14 mouse cellular contexts compared by ENCODE assay signal in genomic region chr4:133665118-133665517, GRCm38 (mm10). TPM values are rescaled to one million over a fixed set of nuclear protein-coding genes. Genes with fewer than 3 reads are reported as not detected.
DNase-seq lines count a peak whose midpoint lies in the region; ATAC-seq and TF ChIP-seq lines count a peak whose summit lies in the region.
"Had no signal": no experiment of that assay in that cellular context is flagged by ENCODE, and none has a peak within 500 bp of the region (broad histone marks: within the 10 kb centered on the region; RNA-seq: fewer than 3 reads in every experiment).

No protein-coding gene starts in this region.

- H3K36me3 ChIP-seq in lung, embryonic 14.5 days (ENCODE audit: insufficient read depth): peaks cover 31% of the 10 kb centered on the region; the same call in 1 of the 2 replicates
- peaks cover 15% of the 10 kb centered on the region; the same call in 1 of the 2 replicates for H3K36me3 ChIP-seq in forebrain, embryonic 14.5 days (ENCODE audit: control insufficient read depth, insufficient read depth, low read length)
- H3K36me3 ChIP-seq in intestine, embryonic 16.5 days (ENCODE audit: control insufficient read depth, insufficient read depth, low read length): peaks cover 7% of the 10 kb centered on the region; the same call in 1 of the 2 replicates
- H3K36me3 ChIP-seq in neural tube, embryonic 15.5 days: 0 out of 2 replicates have a peak, but pooled peaks cover 5% of the 10 kb centered on the region

- TF ChIP-seq CTCF in lung, embryonic 14.5 days (IDR thresholded peaks at IDR 0.05; ENCODE audit: low read depth): no peak

- no peak overlapping the region for H3K4me3 ChIP-seq in lung, embryonic 14.5 days (ENCODE audit: low read depth, low read length)
- no peak overlapping the region for H3K4me3 ChIP-seq in forebrain, embryonic 14.5 days (ENCODE audit: low read depth, low read length)
- H3K4me3 ChIP-seq in intestine, embryonic 16.5 days (ENCODE audit: low read length): no peak overlapping the region
- no peak overlapping the region for H3K4me3 ChIP-seq in neural tube, embryonic 15.5 days (replicated peaks)
- H3K4me3 ChIP-seq: heart, embryonic 13.5 days; liver, embryonic 13.5 days; megakaryocyte, embryonic 14.5 days had no signal

- WGBS in lung, embryonic 14.5 days: 39% methylated on average over 11 of the region's 11 CpGs
- WGBS in forebrain, embryonic 14.5 days: 54% methylated on average over 11 of the region's 11 CpGs
- WGBS in intestine, embryonic 16.5 days: 50% methylated on average over 11 of the region's 11 CpGs
- WGBS in neural tube, embryonic 15.5 days: 48% methylated on average over 11 of the region's 11 CpGs

- H3K4me1 ChIP-seq in lung, embryonic 14.5 days (ENCODE audit: insufficient read depth): peaks cover 12% of the 10 kb centered on the region
- H3K4me1 ChIP-seq in forebrain, embryonic 14.5 days (ENCODE audit: control insufficient read depth, insufficient read depth, low read length): peaks cover 11% of the 10 kb centered on the region
- H3K4me1 ChIP-seq in intestine, embryonic 16.5 days (ENCODE audit: control insufficient read depth, insufficient read depth, low read length): peaks cover 22% of the 10 kb centered on the region
- peaks cover 44% of the 10 kb centered on the region for H3K4me1 ChIP-seq in neural tube, embryonic 15.5 days

- H3K27ac ChIP-seq in lung, embryonic 14.5 days (ENCODE audit: low read depth): peak overlapping the region; percentile 36; the same call in 1 of the 2 replicates
- H3K27ac ChIP-seq in forebrain, embryonic 14.5 days (ENCODE audit: low read depth, low read length): no peak overlapping the region
- peak overlapping the region; percentile 34 for H3K27ac ChIP-seq in intestine, embryonic 16.5 days (ENCODE audit: low read length)
- H3K27ac ChIP-seq in neural tube, embryonic 15.5 days (replicated peaks): peak overlapping the region; percentile 62
- H3K27ac ChIP-seq: heart, embryonic 13.5 days; liver, embryonic 13.5 days had no signal

- ATAC-seq in lung, embryonic 14.5 days (ENCODE audit: insufficient read depth): no peak
- ATAC-seq in forebrain, embryonic 14.5 days: no peak
- ATAC-seq in intestine, embryonic 16.5 days: no peak
- peak; percentile 51; the same call in 1 of the 2 replicates for ATAC-seq in neural tube, embryonic 15.5 days (ENCODE audit: low FRiP score)

- H3K4me2 ChIP-seq in lung, embryonic 14.5 days: no peak overlapping the region
- no peak overlapping the region for H3K4me2 ChIP-seq in forebrain, embryonic 14.5 days (ENCODE audit: low read length)
- no peak overlapping the region for H3K4me2 ChIP-seq in intestine, embryonic 16.5 days (ENCODE audit: low read depth, low read length)
- H3K4me2 ChIP-seq in neural tube, embryonic 15.5 days: peak overlapping the region; percentile 13; the same call in 1 of the 2 replicates
- H3K4me2 ChIP-seq: heart, embryonic 13.5 days; liver, embryonic 13.5 days had no signal

- no peaks in the 10 kb centered on the region for H3K27me3 ChIP-seq in lung, embryonic 14.5 days (ENCODE audit: insufficient read depth, low read length)
- no peaks in the 10 kb centered on the region for H3K27me3 ChIP-seq in forebrain, embryonic 14.5 days (replicated peaks; ENCODE audit: control insufficient read depth, insufficient read depth, low read length)
- no peaks in the 10 kb centered on the region for H3K27me3 ChIP-seq in intestine, embryonic 16.5 days (replicated peaks; ENCODE audit: control insufficient read depth, insufficient read depth, low read length)
- H3K27me3 ChIP-seq in neural tube, embryonic 15.5 days (replicated peaks): no peaks in the 10 kb centered on the region
- H3K27me3 ChIP-seq: heart, embryonic 13.5 days; liver, embryonic 13.5 days; megakaryocyte, embryonic 14.5 days had no signal

- no peak for DNase-seq in lung, embryonic 14.5 days
- no peak for DNase-seq in lung, postnatal 10 days
- no peak for DNase-seq in forebrain, embryonic 14.5 days (ENCODE audit: low spot score)
- DNase-seq in left cerebral cortex, adult 9 months (ENCODE audit: low spot score in 2 of 2): no peak
- no peak for DNase-seq in kidney, postnatal 10 days
- DNase-seq: adrenal gland, postnatal 36 days; kidney, postnatal 36 days; liver, embryonic 13.5 days; spleen, adult 18-20 months; thymus, postnatal 4 days had no signal

- no peaks in the 10 kb centered on the region for H3K9me3 ChIP-seq in lung, embryonic 14.5 days (ENCODE audit: low read depth, low read length)
- H3K9me3 ChIP-seq in forebrain, embryonic 14.5 days (replicated peaks; ENCODE audit: control insufficient read depth, low read length): no peaks in the 10 kb centered on the region
- H3K9me3 ChIP-seq in intestine, embryonic 16.5 days (ENCODE audit: control insufficient read depth, low read length): no peaks in the 10 kb centered on the region
- H3K9me3 ChIP-seq in neural tube, embryonic 15.5 days (replicated peaks): no peaks in the 10 kb centered on the region
- H3K9me3 ChIP-seq: heart, embryonic 13.5 days; liver, embryonic 13.5 days; megakaryocyte, embryonic 14.5 days had no signal

- peak overlapping the region; percentile 17; the same call in 1 of the 2 replicates for H3K9ac ChIP-seq in lung, embryonic 14.5 days
- H3K9ac ChIP-seq in forebrain, embryonic 14.5 days (ENCODE audit: low read length): 0 out of 2 replicates have a peak overlapping the region, but pooled peaks have one; percentile 7
- peak overlapping the region; percentile 36; the same call in 1 of the 2 replicates for H3K9ac ChIP-seq in intestine, embryonic 16.5 days (ENCODE audit: low read depth, low read length)
- no peak overlapping the region for H3K9ac ChIP-seq in neural tube, embryonic 15.5 days (replicated peaks)
- H3K9ac ChIP-seq: liver, embryonic 13.5 days had no signal

RNA-seq across cellular contexts. Expression of gene Pigv, which starts 7.3 kb away (rescaled TPM):
- 13.9 and 14.5 TPM in 2 replicates for polyA plus RNA-seq in lung, embryonic 14.5 days (2014; fragmentation: Nextera tagmentation; extraction: Ambion mirVana)
- 7.0 and 8.1 TPM in 2 replicates for polyA plus RNA-seq in forebrain, embryonic 14.5 days (2014; fragmentation: Nextera tagmentation; extraction: Ambion mirVana)
- 16.6 and 18.5 TPM in 2 replicates for polyA plus RNA-seq in intestine, embryonic 16.5 days (2015; fragmentation: Nextera tagmentation; extraction: Ambion mirVana)
- polyA plus RNA-seq in neural tube, embryonic 15.5 days (2015; fragmentation: Nextera tagmentation; extraction: Ambion mirVana): 12.4 and 15.7 TPM in 2 replicates

RNA-seq across cellular contexts. Expression of gene Zdhhc18, which starts 15.2 kb away (rescaled TPM):
- polyA plus RNA-seq in lung, embryonic 14.5 days (2014; fragmentation: Nextera tagmentation; extraction: Ambion mirVana): 5.5 and 9.9 TPM in 2 replicates
- 2.0 and 2.5 TPM in 2 replicates for polyA plus RNA-seq in forebrain, embryonic 14.5 days (2014; fragmentation: Nextera tagmentation; extraction: Ambion mirVana)
- polyA plus RNA-seq in intestine, embryonic 16.5 days (2015; fragmentation: Nextera tagmentation; extraction: Ambion mirVana): 1.3 and 1.6 TPM in 2 replicates
- 4.3 and 7.0 TPM in 2 replicates for polyA plus RNA-seq in neural tube, embryonic 15.5 days (2015; fragmentation: Nextera tagmentation; extraction: Ambion mirVana)
